Mouse (Mus musculus): ENCODE measurements around the gene Tspoap1. TPM values are rescaled to one million over a fixed set of nuclear protein-coding genes. Genes with fewer than 3 reads are reported as not detected.

Tspoap1 gene
- polyA plus RNA-seq, 1 experiment: 27.9 TPM

DNA sequence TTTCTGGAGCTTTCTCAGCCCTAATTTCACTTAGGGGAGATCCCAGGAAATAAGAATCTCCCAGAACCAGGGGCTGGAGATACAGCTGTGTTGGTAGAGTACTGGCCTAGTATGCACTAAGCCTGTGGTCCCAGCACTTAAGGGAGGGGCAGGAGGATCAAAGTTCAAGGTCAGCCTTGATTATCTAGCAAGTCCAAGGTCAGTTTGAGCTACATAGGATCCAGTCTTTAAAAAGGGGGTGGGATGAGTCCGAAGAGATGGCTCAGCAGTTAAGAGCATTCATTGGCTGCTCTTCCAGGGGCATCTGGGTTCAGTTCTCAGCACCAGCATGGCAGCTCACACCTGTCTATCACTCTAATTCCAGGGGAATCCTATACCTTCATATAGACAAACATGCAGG is 8.0 kb upstream of the Tspoap1 start:
- no peak for TF ChIP-seq POLR2A (IDR thresholded peaks at IDR 0.05; ENCODE audit: control insufficient read depth, extremely low read depth, insufficient read depth, low read length, poor library complexity)
- TF ChIP-seq CTCF (IDR thresholded peaks at IDR 0.05; ENCODE audit: borderline replicate concordance, control insufficient read depth, extremely low read depth, insufficient read depth, low read length, poor library complexity): no peak
- DNase-seq: no peak
- Histone ChIP-seq H3K27ac (ENCODE audit: control insufficient read depth, insufficient read depth, low read length) (peak overlapping the region; percentile 100), H3K36me3 (ENCODE audit: control insufficient read depth, insufficient read depth, low read length) (peaks cover 12% of the 10 kb centered on the region), H3K27me3 (ENCODE audit: control insufficient read depth, insufficient read depth, low read length) (no peaks in the 10 kb centered on the region), H3K4me3 (ENCODE audit: control insufficient read depth, insufficient read depth, low read length) (peak overlapping the region; percentile 61), H3K4me1 (replicated peaks; ENCODE audit: control insufficient read depth, insufficient read depth, low read length) (peaks cover 38% of the 10 kb centered on the region)
- WGBS: 44% methylated on average over 1 of the region's 1 CpGs

DNA sequence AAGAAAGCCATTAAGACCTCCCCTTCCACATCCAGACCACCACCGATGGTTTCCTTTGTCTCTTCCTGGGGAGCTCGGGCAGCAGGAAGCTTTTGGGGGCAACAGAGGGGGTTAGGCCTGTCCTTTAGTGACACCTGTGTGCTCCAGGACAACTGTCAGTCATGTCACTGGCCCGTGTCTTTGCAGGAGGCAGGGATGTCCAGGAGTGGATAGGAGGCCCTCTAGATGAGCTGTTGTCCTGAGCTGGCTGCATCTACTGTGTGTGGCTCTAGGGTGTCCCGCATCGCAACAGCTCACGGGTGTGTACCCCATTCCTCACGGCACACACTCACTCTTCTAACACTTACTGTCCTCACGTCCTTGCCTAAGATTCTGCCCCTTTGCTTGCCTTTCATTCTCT is 7.1 kb upstream of the Tspoap1 start:
- no peak for TF ChIP-seq POLR2A (IDR thresholded peaks at IDR 0.05; ENCODE audit: control insufficient read depth, extremely low read depth, insufficient read depth, low read length, poor library complexity)
- no peak for TF ChIP-seq CTCF (IDR thresholded peaks at IDR 0.05; ENCODE audit: borderline replicate concordance, control insufficient read depth, extremely low read depth, insufficient read depth, low read length, poor library complexity)
- WGBS: 17% methylated on average over 8 of the region's 8 CpGs
- Histone ChIP-seq H3K27me3 (ENCODE audit: control insufficient read depth, insufficient read depth, low read length) (no peaks in the 10 kb centered on the region), H3K4me1 (replicated peaks; ENCODE audit: control insufficient read depth, insufficient read depth, low read length) (peaks cover 30% of the 10 kb centered on the region), H3K36me3 (ENCODE audit: control insufficient read depth, insufficient read depth, low read length) (peaks cover 22% of the 10 kb centered on the region), H3K4me3 (ENCODE audit: control insufficient read depth, insufficient read depth, low read length) (peak overlapping the region; percentile 77), H3K27ac (ENCODE audit: control insufficient read depth, insufficient read depth, low read length) (peak overlapping the region; percentile 100)
- DNase-seq: peak; percentile 45

DNA sequence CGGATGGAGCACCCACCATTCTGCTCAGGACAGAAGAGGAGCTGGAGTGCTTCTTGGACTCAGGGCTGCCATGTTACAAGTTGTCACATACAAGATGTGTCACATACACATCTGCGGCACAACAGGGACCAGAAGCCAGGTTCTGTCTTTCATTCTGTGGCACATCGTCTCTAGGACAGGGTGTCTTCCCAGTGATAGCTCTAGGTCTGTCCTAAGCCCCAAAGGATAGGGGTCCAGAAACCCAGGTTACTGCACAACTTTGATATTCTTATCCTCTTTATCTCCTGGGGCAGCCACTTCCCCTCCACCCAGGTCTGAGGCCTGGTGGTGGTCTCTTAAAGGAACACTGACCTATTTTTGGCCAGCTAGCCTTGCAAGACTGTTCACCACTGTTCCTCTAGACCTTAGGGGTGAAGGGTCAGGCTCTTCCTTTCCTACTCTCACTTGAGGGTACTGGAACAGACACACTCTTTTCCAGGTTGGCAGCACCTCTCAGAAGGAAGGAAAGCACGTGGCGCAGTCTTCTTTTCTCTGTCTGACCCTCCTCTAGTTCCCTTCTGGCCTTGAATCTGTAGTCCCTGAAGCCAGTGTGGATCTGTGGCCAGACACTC is 6.3 kb upstream of the Tspoap1 start:
- no peaks in the 10 kb centered on the region for H3K27me3 ChIP-seq (ENCODE audit: control insufficient read depth, insufficient read depth, low read length)
- TF ChIP-seq POLR2A (IDR thresholded peaks at IDR 0.05; ENCODE audit: control insufficient read depth, extremely low read depth, insufficient read depth, low read length, poor library complexity) (no peak), CTCF (IDR thresholded peaks at IDR 0.05; ENCODE audit: borderline replicate concordance, control insufficient read depth, extremely low read depth, insufficient read depth, low read length, poor library complexity) (no peak)
- peaks cover 26% of the 10 kb centered on the region for H3K36me3 ChIP-seq (ENCODE audit: control insufficient read depth, insufficient read depth, low read length)
- peak overlapping the region; percentile 77 for H3K4me3 ChIP-seq (ENCODE audit: control insufficient read depth, insufficient read depth, low read length)
- WGBS: 14% methylated on average over 5 of the region's 5 CpGs
- H3K27ac ChIP-seq (ENCODE audit: control insufficient read depth, insufficient read depth, low read length): peak overlapping the region; percentile 100
- peaks cover 30% of the 10 kb centered on the region for H3K4me1 ChIP-seq (replicated peaks; ENCODE audit: control insufficient read depth, insufficient read depth, low read length)
- DNase-seq: peak; percentile 47

DNA sequence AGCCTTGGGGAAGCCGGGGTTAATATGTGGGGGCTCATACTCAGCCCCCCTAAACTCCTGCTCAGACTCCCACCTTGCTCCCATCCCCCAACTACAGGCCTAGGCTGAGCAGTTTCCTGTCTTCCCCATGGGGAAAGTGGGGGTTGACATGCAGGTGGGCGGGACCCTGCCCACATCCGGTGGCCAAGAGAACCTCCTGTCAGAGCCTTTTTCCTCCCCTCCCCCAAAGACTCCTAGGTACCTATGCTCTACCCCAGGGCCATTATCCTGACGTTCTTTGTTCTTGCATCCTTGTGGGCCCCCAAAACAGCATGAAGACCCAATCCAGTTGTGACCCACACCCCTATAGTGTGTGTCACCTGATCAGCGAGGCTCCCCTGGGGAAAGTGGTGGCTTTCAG is 5.7 kb upstream of the Tspoap1 start:
- Histone ChIP-seq H3K4me3 (ENCODE audit: control insufficient read depth, insufficient read depth, low read length) (peak overlapping the region; percentile 77), H3K27ac (ENCODE audit: control insufficient read depth, insufficient read depth, low read length) (peak overlapping the region; percentile 100), H3K4me1 (replicated peaks; ENCODE audit: control insufficient read depth, insufficient read depth, low read length) (peaks cover 29% of the 10 kb centered on the region), H3K36me3 (ENCODE audit: control insufficient read depth, insufficient read depth, low read length) (peaks cover 26% of the 10 kb centered on the region), H3K27me3 (ENCODE audit: control insufficient read depth, insufficient read depth, low read length) (no peaks in the 10 kb centered on the region)
- TF ChIP-seq POLR2A (IDR thresholded peaks at IDR 0.05; ENCODE audit: control insufficient read depth, extremely low read depth, insufficient read depth, low read length, poor library complexity): peak; percentile 58
- peak; percentile 29; the same call in 1 of the 2 replicates for TF ChIP-seq CTCF (IDR thresholded peaks at IDR 0.05; ENCODE audit: borderline replicate concordance, control insufficient read depth, extremely low read depth, insufficient read depth, low read length, poor library complexity)
- 2% methylated on average over 5 of the region's 5 CpGs for WGBS
- DNase-seq: peak; percentile 96

GRCm38 (mm10) chr11:87755360-87756017 is 4.9 kb upstream of the Tspoap1 start:
- TF ChIP-seq POLR2A (IDR thresholded peaks at IDR 0.05; ENCODE audit: control insufficient read depth, extremely low read depth, insufficient read depth, low read length, poor library complexity) (peak; percentile 97), CTCF (IDR thresholded peaks at IDR 0.05; ENCODE audit: borderline replicate concordance, control insufficient read depth, extremely low read depth, insufficient read depth, low read length, poor library complexity) (peak; percentile 36; the same call in 1 of the 2 replicates)
- peaks cover 30% of the 10 kb centered on the region for H3K4me1 ChIP-seq (replicated peaks; ENCODE audit: control insufficient read depth, insufficient read depth, low read length)
- peak overlapping the region; percentile 99 for H3K27ac ChIP-seq (ENCODE audit: control insufficient read depth, insufficient read depth, low read length)

GRCm38 (mm10) chr11:87756251-87756820 is 4.0 kb upstream of the Tspoap1 start:
- Histone ChIP-seq H3K4me1 (replicated peaks; ENCODE audit: control insufficient read depth, insufficient read depth, low read length) (peaks cover 38% of the 10 kb centered on the region), H3K27me3 (ENCODE audit: control insufficient read depth, insufficient read depth, low read length) (no peaks in the 10 kb centered on the region), H3K27ac (ENCODE audit: control insufficient read depth, insufficient read depth, low read length) (peak overlapping the region; percentile 99), H3K4me3 (ENCODE audit: control insufficient read depth, insufficient read depth, low read length) (peak overlapping the region; percentile 99), H3K36me3 (ENCODE audit: control insufficient read depth, insufficient read depth, low read length) (peaks cover 26% of the 10 kb centered on the region)
- peak; percentile 85 for DNase-seq
- TF ChIP-seq CTCF (IDR thresholded peaks at IDR 0.05; ENCODE audit: borderline replicate concordance, control insufficient read depth, extremely low read depth, insufficient read depth, low read length, poor library complexity): no peak
- TF ChIP-seq POLR2A (IDR thresholded peaks at IDR 0.05; ENCODE audit: control insufficient read depth, extremely low read depth, insufficient read depth, low read length, poor library complexity): 0 out of 2 replicates have a peak, but pooled peaks have one; percentile 39
- WGBS: 2% methylated on average over 15 of the region's 15 CpGs

More at GRCm38 (mm10) chr11:87755360-87756017, 4.9 kb upstream of the Tspoap1 start:
- Histone ChIP-seq H3K4me3 (ENCODE audit: control insufficient read depth, insufficient read depth, low read length) (peak overlapping the region; percentile 99), H3K27me3 (ENCODE audit: control insufficient read depth, insufficient read depth, low read length) (no peaks in the 10 kb centered on the region), H3K36me3 (ENCODE audit: control insufficient read depth, insufficient read depth, low read length) (peaks cover 26% of the 10 kb centered on the region)
- 9% methylated on average over 17 of the region's 17 CpGs for WGBS
- DNase-seq: peak; percentile 99
